Mouse (Mus musculus): ENCODE results near the gene Olfr325. TPM values are rescaled to one million over a fixed set of nuclear protein-coding genes. Genes with fewer than 3 reads are reported as not detected.
"Not testable (repeated sequence)": the region's sequence is repeated elsewhere in the genome, so short reads cannot be mapped to it uniquely, and the experiment has no call there.

The Olfr325 gene
- total RNA-seq (2018; cell fraction: chromatin; rRNA removed) = not detected
- not detected for total RNA-seq (2018; cell fraction: cytosol; rRNA removed)
- not detected for total RNA-seq (2018; cell fraction: nucleus; rRNA removed)
- polyA plus RNA-seq (2018) = not detected in 3 replicates

DNA sequence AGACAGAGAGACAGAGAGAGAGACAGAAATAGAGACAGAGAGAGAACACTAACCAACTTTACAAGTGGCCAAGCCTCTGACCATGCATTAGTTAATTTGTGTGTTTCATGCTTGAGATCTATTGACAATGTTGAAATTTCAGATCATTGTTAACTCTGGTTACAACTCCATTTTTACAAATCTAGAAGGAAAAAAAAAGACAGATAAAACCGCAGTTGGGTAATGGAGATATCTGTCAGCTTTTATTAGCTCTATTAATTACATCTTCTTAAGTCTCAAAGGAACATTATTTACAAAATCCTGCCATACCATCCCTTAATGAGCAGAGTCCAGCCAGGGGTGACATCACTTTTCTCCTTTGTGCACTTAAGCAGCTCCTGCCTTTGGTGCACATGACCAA, at the start of gene Olfr325:
TSS of gene Olfr325 (plus strand) at position 301 of the 400 bp plus-strand sequence.
- Histone ChIP-seq H3K79me2 (ENCODE audit: inconsistent target) (no peaks in the 10 kb centered on the region), H3K27ac (no peak within 1 kb of the TSS), H3K4me3 (ENCODE audit: inconsistent target) (no peak within 1 kb of the TSS), H3K36me3 (ENCODE audit: inconsistent target) (no peaks in the 10 kb centered on the region)
- 92% methylated on average over 1 of the region's 1 CpGs for WGBS (ENCODE audit: missing documents)

DNA sequence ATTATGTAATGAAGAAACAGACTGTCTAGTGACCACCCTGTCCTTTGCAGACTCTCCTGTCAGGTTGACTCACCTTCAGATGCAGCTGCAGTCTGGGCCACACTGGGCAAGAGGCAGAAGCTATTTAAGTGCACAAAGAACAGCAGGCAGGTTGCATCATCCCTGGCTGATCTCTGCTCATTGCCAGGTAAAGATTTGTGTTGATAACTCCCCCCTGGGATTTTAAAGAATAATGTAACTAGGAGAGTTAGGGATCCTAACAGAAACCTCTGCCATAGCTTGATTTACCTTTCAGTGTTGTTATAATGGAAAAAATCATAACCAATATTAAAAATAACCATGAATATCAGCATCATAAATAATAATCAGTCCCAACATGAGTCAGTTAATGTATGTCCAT, 42.8 kb upstream of the Olfr325 start, which contains the start of gene Olfr330:
TSS of gene Olfr330 (minus strand) at position 101 of the 400 bp plus-strand sequence.
- not testable (repeated sequence) for H3K4me3 ChIP-seq (ENCODE audit: inconsistent target); H3K79me2 ChIP-seq (ENCODE audit: inconsistent target); H3K36me3 ChIP-seq (ENCODE audit: inconsistent target); H3K27ac ChIP-seq

DNA sequence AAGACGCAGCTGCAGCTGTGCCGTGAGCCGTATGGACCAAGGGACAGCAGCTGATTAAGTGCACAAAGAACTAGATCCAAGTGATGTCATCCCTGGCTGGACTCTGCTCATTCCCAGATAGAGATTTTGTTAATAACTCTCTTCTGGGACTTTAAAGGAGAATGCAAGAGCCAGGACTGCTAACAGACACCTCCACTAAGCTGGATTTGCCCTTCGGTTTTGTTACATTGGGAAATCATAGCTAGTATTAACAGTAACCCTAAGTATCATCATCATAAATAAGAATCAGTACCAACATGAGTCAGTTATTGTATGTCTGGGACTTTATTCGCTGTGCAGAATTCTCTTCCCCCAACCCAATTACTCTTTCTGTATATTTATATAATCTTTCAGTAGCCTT, 31.2 kb upstream of the Olfr325 start, which contains the start of gene Olfr329-ps:
TSS of gene Olfr329-ps (minus strand) at position 101 of the 400 bp plus-strand sequence.
- Histone ChIP-seq H3K4me3 (ENCODE audit: inconsistent target) (no peak within 1 kb of the TSS), H3K27ac (no peak within 1 kb of the TSS), H3K79me2 (ENCODE audit: inconsistent target) (no peaks in the 10 kb centered on the region), H3K36me3 (ENCODE audit: inconsistent target) (no peaks in the 10 kb centered on the region)
- 88% methylated on average over 5 of the region's 5 CpGs for WGBS (ENCODE audit: missing documents)

DNA sequence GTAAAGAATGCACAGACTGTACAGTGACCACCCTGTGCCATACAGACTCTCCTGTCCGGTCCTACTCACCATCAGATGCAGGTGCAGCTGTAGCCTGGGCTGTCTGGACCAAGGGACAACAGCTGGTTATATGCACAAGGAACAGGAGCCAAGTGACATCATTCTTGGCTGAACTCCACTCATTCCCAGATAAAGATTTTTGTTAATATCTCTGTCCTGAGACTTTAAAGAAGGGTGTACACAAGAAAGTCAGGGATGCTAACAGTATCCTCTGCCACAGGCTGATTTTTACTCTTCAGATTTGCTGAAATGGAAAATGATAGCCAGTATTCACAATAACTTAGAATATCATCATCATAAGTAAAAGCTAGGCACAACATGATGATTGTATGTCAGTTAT, 22.0 kb upstream of the Olfr325 start, which contains the start of gene Olfr328:
TSS of gene Olfr328 (minus strand) at position 101 of the 400 bp plus-strand sequence.
- Histone ChIP-seq H3K4me3 (ENCODE audit: inconsistent target) (no peak within 1 kb of the TSS), H3K79me2 (ENCODE audit: inconsistent target) (no peaks in the 10 kb centered on the region), H3K36me3 (ENCODE audit: inconsistent target) (no peaks in the 10 kb centered on the region), H3K27ac (no peak within 1 kb of the TSS)
- WGBS (ENCODE audit: missing documents) = 92% methylated on average over 1 of the region's 1 CpGs

DNA sequence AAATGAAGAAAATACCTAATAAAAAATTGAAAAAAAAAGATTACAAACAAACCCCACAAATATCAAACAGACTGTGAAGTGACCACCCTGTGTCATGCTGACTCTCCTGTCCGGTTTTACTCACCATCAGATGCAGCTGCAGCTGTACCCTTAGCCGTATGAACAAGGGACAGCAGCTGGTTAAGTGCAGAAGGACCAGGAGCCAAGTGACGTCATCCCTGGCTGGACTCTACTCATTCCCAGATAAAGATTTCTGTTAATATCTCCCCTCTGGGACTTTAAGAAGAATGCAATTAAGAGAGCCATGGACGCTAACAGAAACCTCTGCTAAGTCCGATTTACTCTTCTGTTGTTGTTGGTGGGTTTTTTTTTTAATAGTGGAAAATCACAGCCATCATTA, 7.1 kb upstream of the Olfr325 start, which contains the start of gene Olfr224:
TSS of gene Olfr224 (minus strand) at position 149 of the 400 bp plus-strand sequence.
- no peak within 1 kb of the TSS for H3K4me3 ChIP-seq (ENCODE audit: inconsistent target)

DNA sequence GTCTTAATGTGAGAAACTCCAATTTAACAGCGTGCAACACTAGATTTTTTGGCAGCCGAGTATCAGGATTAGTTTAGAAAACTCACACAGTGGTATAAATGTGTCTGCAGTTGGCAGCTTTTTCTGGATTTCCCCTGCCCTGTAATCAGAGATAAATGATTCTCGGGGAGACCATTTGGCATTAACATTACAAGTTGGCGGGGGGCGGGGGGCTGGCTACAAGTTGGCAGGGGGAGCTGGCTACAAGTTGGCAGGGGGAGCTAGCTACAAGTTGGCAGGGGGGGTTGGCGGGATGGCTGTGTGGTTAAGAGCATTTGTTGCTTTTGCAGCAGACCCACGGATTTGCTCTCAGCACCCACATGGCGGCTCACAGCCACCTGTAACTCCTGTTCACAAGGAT, 1.1 kb downstream of the Olfr325 start:
- no peaks in the 10 kb centered on the region for H3K79me2 ChIP-seq (ENCODE audit: inconsistent target)
- H3K4me3 ChIP-seq (ENCODE audit: inconsistent target) = no peak overlapping the region
- 74% methylated on average over 7 of the region's 8 CpGs for WGBS (ENCODE audit: missing documents)
- no peaks in the 10 kb centered on the region for H3K36me3 ChIP-seq (ENCODE audit: inconsistent target)
- no peak overlapping the region for H3K27ac ChIP-seq

More for the DNA sequence above, 7.1 kb upstream of the Olfr325 start, which contains the start of gene Olfr224:
- Histone ChIP-seq H3K27ac (no peak within 1 kb of the TSS), H3K79me2 (ENCODE audit: inconsistent target) (no peaks in the 10 kb centered on the region), H3K36me3 (ENCODE audit: inconsistent target) (no peaks in the 10 kb centered on the region)
- 87% methylated on average over 5 of the region's 5 CpGs for WGBS (ENCODE audit: missing documents)

DNA sequence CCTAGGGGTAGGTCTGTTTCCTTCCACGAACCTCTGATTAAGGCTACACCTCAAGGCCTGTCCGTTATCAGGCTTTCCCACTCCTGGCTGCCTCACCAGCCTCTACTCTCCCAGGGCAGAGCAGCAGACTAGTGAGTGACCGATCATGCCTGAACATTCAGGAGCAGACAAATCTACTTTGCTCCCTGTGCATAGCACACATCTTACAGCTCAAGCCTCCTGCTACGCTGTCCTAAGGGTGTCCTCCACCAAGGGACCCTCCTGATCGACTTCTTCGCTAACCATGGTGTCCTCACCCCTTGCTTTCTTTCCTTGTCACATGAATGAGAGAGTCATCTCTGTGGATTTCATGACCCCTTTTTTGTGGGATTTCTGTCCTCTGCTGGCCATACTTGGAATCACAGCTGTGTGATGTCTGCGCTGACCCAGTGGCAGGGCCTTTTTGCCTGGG, 10.4 kb downstream of the Olfr325 start:
- H3K36me3 ChIP-seq (ENCODE audit: inconsistent target) = no peaks in the 10 kb centered on the region
- no peak overlapping the region for H3K4me3 ChIP-seq (ENCODE audit: inconsistent target)
- 78% methylated on average over 7 of the region's 7 CpGs for WGBS (ENCODE audit: missing documents)
- H3K79me2 ChIP-seq (ENCODE audit: inconsistent target) = no peaks in the 10 kb centered on the region
- no peak overlapping the region for H3K27ac ChIP-seq

DNA sequence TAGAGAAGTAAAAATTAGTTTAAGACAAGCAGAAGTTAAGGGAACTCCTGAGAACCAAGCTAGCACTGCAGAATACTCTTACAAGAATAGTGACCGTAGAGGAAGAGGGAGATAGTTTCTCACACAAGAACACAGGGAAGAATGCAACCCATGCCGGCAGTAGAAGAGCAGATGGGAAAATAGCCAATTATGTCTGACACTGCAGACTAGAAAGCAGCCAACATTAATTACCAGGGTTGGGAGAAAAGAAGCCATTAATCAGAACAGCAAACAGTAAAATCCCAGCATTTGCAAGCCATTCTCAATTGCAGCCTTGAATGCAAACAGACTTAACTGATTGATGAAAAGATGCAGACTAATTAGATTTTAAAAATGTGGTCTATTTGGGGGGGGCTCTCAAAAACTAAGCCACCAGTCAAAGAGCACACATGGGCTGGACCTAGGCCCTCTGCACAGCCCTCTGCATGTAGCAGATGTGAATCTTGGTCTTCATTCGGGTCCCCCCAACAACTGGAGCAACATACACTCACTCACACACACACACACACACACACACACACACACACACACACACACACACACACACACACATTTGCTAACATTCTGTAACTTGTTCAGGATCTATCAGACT, 11.2 kb downstream of the Olfr325 start:
- no peak overlapping the region for H3K27ac ChIP-seq
- no peaks in the 10 kb centered on the region for H3K36me3 ChIP-seq (ENCODE audit: inconsistent target)
- H3K4me3 ChIP-seq (ENCODE audit: inconsistent target) = no peak overlapping the region
- H3K79me2 ChIP-seq (ENCODE audit: inconsistent target) = no peaks in the 10 kb centered on the region
- 85% methylated on average over 3 of the region's 3 CpGs for whole genome bisulfite sequencing (ENCODE audit: missing documents)

DNA sequence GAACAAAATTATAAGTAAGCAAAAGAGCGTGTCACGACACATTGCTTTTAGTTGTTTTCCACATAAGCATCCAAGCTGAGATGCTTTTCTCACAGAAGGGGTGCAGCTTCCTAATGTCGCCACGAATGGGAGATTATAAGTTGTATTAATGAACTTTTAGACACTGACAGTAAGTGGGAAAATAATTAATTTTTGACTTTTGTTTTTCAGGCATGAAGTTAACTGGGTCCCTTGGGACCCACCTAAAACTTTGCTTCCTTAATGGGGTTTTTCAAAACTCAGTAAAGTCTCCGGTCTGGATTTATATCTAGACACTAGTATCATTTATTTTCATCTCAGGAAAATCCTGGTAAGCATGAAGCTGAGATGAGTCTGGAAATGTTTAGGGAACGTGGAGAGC, 17.3 kb downstream of the Olfr325 start, which contains the start of gene Olfr324:
TSS of gene Olfr324 (plus strand) at position 301 of the 400 bp plus-strand sequence.
- 86% methylated on average over 6 of the region's 6 CpGs for WGBS (ENCODE audit: missing documents)
- no peak within 1 kb of the TSS for H3K4me3 ChIP-seq (ENCODE audit: inconsistent target)

DNA sequence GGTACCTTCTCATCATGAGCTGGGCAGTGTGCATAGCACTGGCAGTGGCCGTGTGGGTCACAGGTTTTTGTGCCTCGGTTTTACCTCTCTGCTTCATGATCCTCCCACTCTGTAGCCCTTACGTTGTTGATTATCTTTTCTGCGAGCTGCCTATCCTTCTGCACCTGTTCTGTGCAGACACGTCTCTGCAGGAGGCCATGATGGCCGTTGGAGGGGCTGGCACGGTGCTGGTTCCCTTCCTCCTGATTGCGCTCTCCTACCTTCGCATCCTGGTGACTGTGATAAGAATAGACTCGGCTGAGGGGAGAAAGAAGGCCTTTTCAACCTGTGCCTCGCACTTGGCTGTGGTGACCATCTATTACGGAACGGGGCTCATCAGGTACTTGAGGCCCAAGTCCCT, 20.3 kb downstream of the Olfr325 start:
- H3K36me3 ChIP-seq (ENCODE audit: inconsistent target) = no peaks in the 10 kb centered on the region
- H3K79me2 ChIP-seq (ENCODE audit: inconsistent target) = no peaks in the 10 kb centered on the region
- WGBS (ENCODE audit: missing documents) = 87% methylated on average over 13 of the region's 13 CpGs
- H3K27ac ChIP-seq = no peak overlapping the region
- H3K4me3 ChIP-seq (ENCODE audit: inconsistent target) = no peak overlapping the region

More for the DNA sequence above, 17.3 kb downstream of the Olfr325 start, which contains the start of gene Olfr324:
- Histone ChIP-seq H3K79me2 (ENCODE audit: inconsistent target) (no peaks in the 10 kb centered on the region), H3K36me3 (ENCODE audit: inconsistent target) (no peaks in the 10 kb centered on the region), H3K27ac (no peak within 1 kb of the TSS)

DNA sequence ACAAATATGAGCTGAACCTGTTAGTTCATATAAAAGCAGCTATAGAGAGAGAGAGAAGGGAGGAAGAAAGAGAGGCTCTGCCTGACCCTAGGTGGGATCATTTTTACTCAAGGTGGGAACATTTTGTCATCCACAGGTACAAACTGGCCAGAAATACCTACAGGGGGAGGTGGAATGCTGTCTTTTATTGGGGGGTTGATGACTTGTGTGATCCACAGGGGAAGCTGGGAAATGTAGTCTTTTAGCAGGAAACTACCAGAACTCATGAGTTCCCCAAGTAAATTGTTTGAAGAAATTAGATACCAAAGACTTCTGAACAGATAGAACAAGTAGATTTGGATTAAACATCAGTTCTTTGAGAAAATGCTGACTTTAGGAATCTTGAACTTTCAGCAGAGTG, 24.5 kb downstream of the Olfr325 start:
- Histone ChIP-seq H3K36me3 (ENCODE audit: inconsistent target) (no peaks in the 10 kb centered on the region), H3K79me2 (ENCODE audit: inconsistent target) (no peaks in the 10 kb centered on the region), H3K4me3 (ENCODE audit: inconsistent target) (no peak overlapping the region), H3K27ac (no peak overlapping the region)

DNA sequence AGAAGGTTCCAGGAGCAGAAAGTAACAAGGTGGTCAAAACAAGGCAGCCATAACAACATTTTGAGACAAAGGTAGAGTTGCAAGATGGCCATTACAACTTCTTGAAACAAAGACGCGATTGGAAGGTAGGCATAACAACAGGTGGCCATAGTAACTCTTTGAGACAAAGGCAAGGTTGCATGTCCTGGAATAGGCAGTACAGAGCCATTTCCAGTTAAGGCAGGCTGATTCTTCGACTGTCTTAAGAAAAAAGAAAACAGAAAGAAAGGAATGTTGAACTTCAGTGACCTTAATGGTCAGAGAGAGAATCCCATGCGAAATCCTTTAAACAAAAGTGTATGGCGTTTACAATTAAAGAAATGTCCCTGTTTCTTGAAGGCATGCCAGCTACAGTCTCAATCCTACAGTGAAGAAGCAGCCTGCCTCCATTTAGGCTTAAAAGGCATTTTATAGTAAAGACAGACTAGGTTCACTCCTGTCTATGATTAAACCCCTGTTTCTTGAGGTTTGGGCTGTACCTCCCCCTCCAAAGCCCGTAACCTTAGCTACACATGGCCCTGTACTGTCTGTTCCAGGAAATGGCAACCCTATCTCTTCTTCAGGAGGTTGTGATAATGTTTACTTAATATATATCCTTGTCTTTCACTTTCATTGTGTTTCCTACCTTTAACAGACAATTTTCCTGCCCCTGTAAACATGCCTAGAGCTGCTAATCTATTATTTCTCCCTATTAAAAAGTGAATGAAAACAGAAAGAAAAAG, 25.4 kb downstream of the Olfr325 start:
- 87% methylated on average over 6 of the region's 6 CpGs for WGBS (ENCODE audit: missing documents)
- H3K27ac ChIP-seq = no peak overlapping the region
- H3K36me3 ChIP-seq (ENCODE audit: inconsistent target) = no peaks in the 10 kb centered on the region
- H3K4me3 ChIP-seq (ENCODE audit: inconsistent target) = no peak overlapping the region
- no peaks in the 10 kb centered on the region for H3K79me2 ChIP-seq (ENCODE audit: inconsistent target)

DNA sequence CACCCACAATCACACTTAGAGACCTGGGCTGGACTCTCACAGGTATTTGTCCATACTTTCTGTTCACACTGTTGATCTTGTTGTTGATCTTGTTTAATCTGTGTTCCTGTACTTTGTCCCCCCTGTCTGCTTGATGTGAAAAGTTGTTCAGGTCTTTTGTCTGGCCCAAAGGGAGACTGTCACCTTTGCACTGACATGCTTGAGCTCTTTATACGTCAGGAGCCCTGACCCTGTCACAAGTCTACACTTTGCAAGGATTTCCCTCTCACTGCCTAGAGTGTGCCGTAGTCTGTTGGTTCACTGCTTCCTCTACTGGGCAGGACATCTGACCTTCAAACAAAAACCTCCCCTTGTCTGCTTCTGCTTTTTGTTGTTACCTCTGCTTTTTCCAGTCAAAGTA, 27.2 kb downstream of the Olfr325 start:
- Histone ChIP-seq H3K79me2 (ENCODE audit: inconsistent target) (no peaks in the 10 kb centered on the region), H3K27ac (no peak overlapping the region), H3K36me3 (ENCODE audit: inconsistent target) (no peaks in the 10 kb centered on the region), H3K4me3 (ENCODE audit: inconsistent target) (no peak overlapping the region)
- 24% methylated on average over 2 of the region's 2 CpGs for WGBS (ENCODE audit: missing documents)

DNA sequence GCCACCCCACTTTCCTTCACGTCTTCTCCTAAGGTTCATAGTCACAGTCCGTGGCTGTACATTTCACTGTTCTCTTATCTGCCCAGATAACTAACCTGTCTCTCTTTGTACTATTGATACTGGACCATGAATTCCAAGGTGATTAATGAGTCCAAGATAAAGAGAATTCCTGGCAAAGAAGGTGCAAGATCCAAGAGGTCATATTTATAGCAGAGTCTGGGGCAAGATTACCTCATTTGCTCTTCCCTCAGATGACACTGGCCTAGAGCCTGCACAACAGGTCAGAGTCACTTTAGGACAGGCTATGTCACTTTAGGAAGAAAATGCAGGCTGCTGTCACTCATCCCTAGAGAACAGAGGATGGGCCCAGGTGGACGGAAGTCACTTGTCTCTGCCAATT, 27.7 kb downstream of the Olfr325 start:
- WGBS (ENCODE audit: missing documents) = 93% methylated on average over 3 of the region's 3 CpGs
- no peak overlapping the region for H3K27ac ChIP-seq
- no peaks in the 10 kb centered on the region for H3K36me3 ChIP-seq (ENCODE audit: inconsistent target)
- no peak overlapping the region for H3K4me3 ChIP-seq (ENCODE audit: inconsistent target)
- no peaks in the 10 kb centered on the region for H3K79me2 ChIP-seq (ENCODE audit: inconsistent target)

Data from macrophage (primary cell).